11 mouse cellular contexts compared by ENCODE assay signal in the genomic region with DNA sequence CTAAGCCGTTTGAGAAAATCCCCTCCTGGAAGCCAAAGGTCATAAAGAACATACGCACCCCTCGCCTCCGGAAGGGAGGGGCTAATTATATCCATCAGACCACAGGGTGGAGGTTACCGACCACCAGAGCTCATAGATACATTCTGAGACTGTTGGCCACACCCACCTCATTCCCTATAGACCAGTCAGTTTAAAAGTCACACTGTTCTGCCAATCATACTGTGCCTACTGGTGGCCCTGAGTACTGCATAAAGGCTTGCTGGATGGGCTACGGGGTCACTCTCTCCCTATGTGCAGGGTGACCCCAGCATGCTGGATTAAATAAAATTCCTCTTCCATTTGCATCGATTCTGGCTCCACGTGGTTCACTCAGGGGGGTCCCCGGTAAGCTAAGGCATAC.
"Had no signal": no experiment of that assay in that cellular context is flagged by ENCODE, and none has a peak within 500 bp of the region (broad histone marks: within the 10 kb centered on the region; RNA-seq: fewer than 3 reads in every experiment).

No protein-coding gene starts in this region.

- H3K27ac ChIP-seq: left cerebral cortex, adult 2 months; limb, embryonic 15.5 days; liver, embryonic 12.5 days; lung, embryonic 15.5 days; neural tube, embryonic 15.5 days had no signal

- H3K4me2 ChIP-seq: limb, embryonic 15.5 days; liver, embryonic 12.5 days; lung, embryonic 15.5 days; neural tube, embryonic 15.5 days had no signal

- H3K4me3 ChIP-seq: left cerebral cortex, adult 2 months; limb, embryonic 15.5 days; liver, embryonic 12.5 days; lung, embryonic 15.5 days; neural tube, embryonic 15.5 days had no signal

- H3K9ac ChIP-seq: limb, embryonic 15.5 days; liver, embryonic 12.5 days; lung, embryonic 15.5 days; neural tube, embryonic 15.5 days had no signal

- DNase-seq: kidney, adult 18-20 months; kidney, postnatal 10 days; kidney, postnatal 4 days; right cerebral cortex, adult 18-20 months; right cerebral cortex, postnatal 25 days; thymus, postnatal 36 days had no signal

- H3K36me3 ChIP-seq: limb, embryonic 15.5 days; liver, embryonic 12.5 days; lung, embryonic 15.5 days; neural tube, embryonic 15.5 days had no signal

- H3K27me3 ChIP-seq: limb, embryonic 15.5 days; liver, embryonic 12.5 days; lung, embryonic 15.5 days; neural tube, embryonic 15.5 days had no signal

- ATAC-seq: liver, embryonic 12.5 days had no signal

- H3K4me1 ChIP-seq: limb, embryonic 15.5 days; liver, embryonic 12.5 days; neural tube, embryonic 15.5 days had no signal

- H3K9me3 ChIP-seq: limb, embryonic 15.5 days; liver, embryonic 12.5 days; lung, embryonic 15.5 days; neural tube, embryonic 15.5 days had no signal
